Mouse (Mus musculus) megakaryocyte, embryonic 14.5 days (primary cell): ENCODE measurements around the gene Cdt1.

Experiments used
- FLI1 ChIP-seq: IDR thresholded peaks from 2 replicates; pipeline ENCODE4 v1.6.1; 2012; ENCODE audit warnings: low read length, inconsistent platforms, mixed read lengths
- GATA1 ChIP-seq: IDR thresholded peaks from 3 replicates; pipeline ENCODE4 v1.6.1; 2012; ENCODE audit warnings: mixed read lengths, low read length, inconsistent platforms, borderline replicate concordance

DNA sequence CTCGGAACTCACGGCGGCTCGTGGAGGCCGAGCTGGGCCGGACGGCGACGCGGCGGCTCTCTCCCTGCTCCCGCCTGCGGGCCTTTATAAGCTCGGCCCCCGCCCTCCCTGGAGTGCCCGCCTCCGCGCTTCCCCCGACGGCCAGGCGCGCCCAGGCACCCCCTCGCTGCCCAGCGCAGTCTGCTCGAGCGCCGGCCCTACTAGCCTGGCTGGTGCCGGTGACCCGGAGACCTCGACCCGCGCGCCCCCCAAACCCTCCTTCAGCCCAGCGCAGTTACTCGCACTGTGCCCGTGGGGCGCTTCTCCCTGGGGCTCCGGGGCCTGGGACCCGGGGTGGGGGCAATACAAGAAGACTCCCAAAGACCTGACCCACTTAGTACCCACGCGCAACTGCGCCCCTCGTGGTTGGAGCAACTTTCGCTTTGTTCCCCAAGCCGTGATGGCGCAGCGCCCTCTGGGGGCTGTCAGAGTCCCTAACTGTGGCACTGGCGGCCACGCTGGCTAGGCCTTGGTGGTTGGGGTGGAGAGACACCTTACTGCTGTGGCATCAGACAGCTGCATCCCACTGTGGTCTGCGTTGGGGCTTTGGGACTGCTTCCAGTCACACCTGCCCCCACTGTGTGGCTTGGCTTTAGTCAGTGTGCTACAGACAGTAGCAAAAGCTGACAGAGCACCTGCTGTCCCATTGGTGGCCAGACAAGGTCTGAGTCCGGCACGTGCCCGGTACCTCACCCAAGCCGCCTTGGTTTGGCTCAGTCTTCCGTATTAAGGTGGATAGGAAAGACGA is 16.4 kb upstream of the Cdt1 start, which contains the start of gene Piezo1:
- TF ChIP-seq FLI1 (no peak), GATA1 (no peak)
